Mouse (Mus musculus): Measurements from ENCODE around the gene P3h4. TPM values are rescaled to one million over a fixed set of nuclear protein-coding genes. Genes with fewer than 3 reads are reported as not detected.

The P3h4 gene
- polyA plus RNA-seq, 1 experiment = 185 TPM

- H3K36me3 ChIP-seq (ENCODE audit: control insufficient read depth, insufficient read depth) = peaks cover 55% of the 10 kb centered on the region
- no peaks in the 10 kb centered on the region for H3K27me3 ChIP-seq (ENCODE audit: control insufficient read depth, insufficient read depth, insufficient read length)
- H3K79me3 ChIP-seq (ENCODE audit: low read depth) = peaks cover 18% of the 10 kb centered on the region
- peaks cover 38% of the 10 kb centered on the region for H3K79me2 ChIP-seq (ENCODE audit: control insufficient read depth, insufficient read depth)
- no peak overlapping the region for H3K4me3 ChIP-seq (ENCODE audit: insufficient read depth, poor library complexity, severe bottlenecking)
- TF ChIP-seq CTCF (IDR thresholded peaks at IDR 0.05; ENCODE audit: control insufficient read depth, insufficient read depth, insufficient read length) (peak; percentile 26), FOSL1 (IDR thresholded peaks at IDR 0.05; ENCODE audit: insufficient read depth, low read length, poor library complexity, severe bottlenecking) (no peak)
- H3ac ChIP-seq (ENCODE audit: control insufficient read depth, insufficient read length, low read depth) = no peak overlapping the region
Observed at GRCm38 (mm10) chr11:100408076-100408834, 6.4 kb downstream of the P3h4 start.

GRCm38 (mm10) chr11:100406995-100407705, 7.5 kb downstream of the P3h4 start:
- TF ChIP-seq CTCF (IDR thresholded peaks at IDR 0.05; ENCODE audit: control insufficient read depth, insufficient read depth, insufficient read length) (no peak), MYOG (IDR thresholded peaks at IDR 0.05; ENCODE audit: control insufficient read depth, extremely low read depth, insufficient read length) (no peak), USF1 (IDR thresholded peaks at IDR 0.05; ENCODE audit: low read depth) (no peak), FOSL1 (IDR thresholded peaks at IDR 0.05; ENCODE audit: insufficient read depth, low read length, poor library complexity, severe bottlenecking) (no peak), MYOD1 (IDR thresholded peaks at IDR 0.05; ENCODE audit: control insufficient read depth, insufficient read length, low read depth) (no peak), CEBPB (IDR thresholded peaks at IDR 0.05; ENCODE audit: low read depth) (no peak), MAX (IDR thresholded peaks at IDR 0.05) (no peak)

GRCm38 (mm10) chr11:100406273-100406672, 8.4 kb downstream of the P3h4 start:
- H3ac ChIP-seq (ENCODE audit: control insufficient read depth, insufficient read length, low read depth) = no peak overlapping the region
- no peak overlapping the region for H3K4me3 ChIP-seq (ENCODE audit: insufficient read depth, poor library complexity, severe bottlenecking)
- no peaks in the 10 kb centered on the region for H3K27me3 ChIP-seq (ENCODE audit: control insufficient read depth, insufficient read depth, insufficient read length)
- TF ChIP-seq MYOD1 (IDR thresholded peaks at IDR 0.05; ENCODE audit: control insufficient read depth, insufficient read length, low read depth) = no peak
- TF ChIP-seq CEBPB (IDR thresholded peaks at IDR 0.05; ENCODE audit: low read depth) = no peak
- TF ChIP-seq CTCF (IDR thresholded peaks at IDR 0.05; ENCODE audit: control insufficient read depth, insufficient read depth, insufficient read length) = no peak
- no peak for TF ChIP-seq MAX (IDR thresholded peaks at IDR 0.05)
- TF ChIP-seq FOSL1 (IDR thresholded peaks at IDR 0.05; ENCODE audit: insufficient read depth, low read length, poor library complexity, severe bottlenecking) = no peak
- no peak for TF ChIP-seq USF1 (IDR thresholded peaks at IDR 0.05; ENCODE audit: low read depth)
- TF ChIP-seq MYOG (IDR thresholded peaks at IDR 0.05; ENCODE audit: control insufficient read depth, extremely low read depth, insufficient read length) = no peak
- H3K79me3 ChIP-seq (ENCODE audit: low read depth) = peaks cover 6% of the 10 kb centered on the region
- peaks cover 19% of the 10 kb centered on the region for H3K79me2 ChIP-seq (ENCODE audit: control insufficient read depth, insufficient read depth)
- peaks cover 44% of the 10 kb centered on the region for H3K36me3 ChIP-seq (ENCODE audit: control insufficient read depth, insufficient read depth)

More at GRCm38 (mm10) chr11:100406995-100407705, 7.5 kb downstream of the P3h4 start:
- Histone ChIP-seq H3K79me2 (ENCODE audit: control insufficient read depth, insufficient read depth) (peaks cover 27% of the 10 kb centered on the region), H3K27me3 (ENCODE audit: control insufficient read depth, insufficient read depth, insufficient read length) (no peaks in the 10 kb centered on the region), H3K4me3 (ENCODE audit: insufficient read depth, poor library complexity, severe bottlenecking) (no peak overlapping the region), H3K79me3 (ENCODE audit: low read depth) (peaks cover 7% of the 10 kb centered on the region), H3K36me3 (ENCODE audit: control insufficient read depth, insufficient read depth) (peaks cover 46% of the 10 kb centered on the region), H3ac (ENCODE audit: control insufficient read depth, insufficient read length, low read depth) (no peak overlapping the region)

GRCm38 (mm10) chr11:100404456-100405074, 10.1 kb downstream of the P3h4 start:
- TF ChIP-seq MYOD1 (IDR thresholded peaks at IDR 0.05; ENCODE audit: control insufficient read depth, insufficient read length, low read depth) (no peak), MYOG (IDR thresholded peaks at IDR 0.05; ENCODE audit: control insufficient read depth, extremely low read depth, insufficient read length) (no peak), FOSL1 (IDR thresholded peaks at IDR 0.05; ENCODE audit: insufficient read depth, low read length, poor library complexity, severe bottlenecking) (no peak), MAX (IDR thresholded peaks at IDR 0.05) (no peak), CTCF (IDR thresholded peaks at IDR 0.05; ENCODE audit: control insufficient read depth, insufficient read depth, insufficient read length) (no peak), USF1 (IDR thresholded peaks at IDR 0.05; ENCODE audit: low read depth) (no peak), CEBPB (IDR thresholded peaks at IDR 0.05; ENCODE audit: low read depth) (no peak)
- Histone ChIP-seq H3ac (ENCODE audit: control insufficient read depth, insufficient read length, low read depth) (no peak overlapping the region), H3K79me3 (ENCODE audit: low read depth) (no peaks in the 10 kb centered on the region), H3K27me3 (ENCODE audit: control insufficient read depth, insufficient read depth, insufficient read length) (no peaks in the 10 kb centered on the region), H3K36me3 (ENCODE audit: control insufficient read depth, insufficient read depth) (peaks cover 27% of the 10 kb centered on the region), H3K79me2 (ENCODE audit: control insufficient read depth, insufficient read depth) (peaks cover 1% of the 10 kb centered on the region), H3K4me3 (ENCODE audit: insufficient read depth, poor library complexity, severe bottlenecking) (no peak overlapping the region)

GRCm38 (mm10) chr11:100403445-100404134, 11.0 kb downstream of the P3h4 start:
- H3K79me2 ChIP-seq (ENCODE audit: control insufficient read depth, insufficient read depth) = no peaks in the 10 kb centered on the region
- no peak for TF ChIP-seq CTCF (IDR thresholded peaks at IDR 0.05; ENCODE audit: control insufficient read depth, insufficient read depth, insufficient read length)
- TF ChIP-seq MYOG (IDR thresholded peaks at IDR 0.05; ENCODE audit: control insufficient read depth, extremely low read depth, insufficient read length) = no peak
- TF ChIP-seq FOSL1 (IDR thresholded peaks at IDR 0.05; ENCODE audit: insufficient read depth, low read length, poor library complexity, severe bottlenecking) = no peak
- TF ChIP-seq CEBPB (IDR thresholded peaks at IDR 0.05; ENCODE audit: low read depth) = no peak
- peaks cover 17% of the 10 kb centered on the region for H3K36me3 ChIP-seq (ENCODE audit: control insufficient read depth, insufficient read depth)

More at GRCm38 (mm10) chr11:100403445-100404134, 11.0 kb downstream of the P3h4 start:
- no peaks in the 10 kb centered on the region for H3K27me3 ChIP-seq (ENCODE audit: control insufficient read depth, insufficient read depth, insufficient read length)
- no peak overlapping the region for H3ac ChIP-seq (ENCODE audit: control insufficient read depth, insufficient read length, low read depth)
- H3K79me3 ChIP-seq (ENCODE audit: low read depth) = no peaks in the 10 kb centered on the region
- no peak overlapping the region for H3K4me3 ChIP-seq (ENCODE audit: insufficient read depth, poor library complexity, severe bottlenecking)

All from C2C12 (cell line).